Mouse (Mus musculus): ENCODE results near the gene Chsy1.

The Chsy1 gene

GRCm38 (mm10) chr7:66212887-66213286, 103.6 kb downstream of the Chsy1 start:
- DNase-seq (ENCODE audit: low read depth, low spot score) = no peak

DNA sequence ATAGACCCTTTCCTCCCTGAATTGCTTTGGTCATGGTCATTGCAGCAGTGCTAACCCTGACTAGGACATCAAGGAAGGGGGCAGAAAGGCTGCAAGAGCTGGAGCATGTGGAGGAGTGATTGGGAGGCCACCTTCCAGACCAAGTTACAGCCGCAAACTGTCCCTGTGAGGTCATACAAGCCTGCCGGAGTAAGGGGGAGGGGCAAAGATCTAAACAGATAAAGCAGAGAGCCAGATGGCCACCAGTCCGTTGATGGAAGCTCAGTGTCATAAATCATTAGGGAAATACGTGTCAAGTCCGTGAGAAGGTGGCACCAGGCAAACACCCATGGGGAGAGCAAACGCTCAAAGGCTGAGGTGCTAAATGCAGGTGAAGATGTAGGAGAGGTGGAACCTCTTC, 105.2 kb downstream of the Chsy1 start:
- no peak for DNase-seq (ENCODE audit: low read depth, low spot score)

GRCm38 (mm10) chr7:66215911-66216310, 106.6 kb downstream of the Chsy1 start:
- no peak for DNase-seq (ENCODE audit: low read depth, low spot score)

DNA sequence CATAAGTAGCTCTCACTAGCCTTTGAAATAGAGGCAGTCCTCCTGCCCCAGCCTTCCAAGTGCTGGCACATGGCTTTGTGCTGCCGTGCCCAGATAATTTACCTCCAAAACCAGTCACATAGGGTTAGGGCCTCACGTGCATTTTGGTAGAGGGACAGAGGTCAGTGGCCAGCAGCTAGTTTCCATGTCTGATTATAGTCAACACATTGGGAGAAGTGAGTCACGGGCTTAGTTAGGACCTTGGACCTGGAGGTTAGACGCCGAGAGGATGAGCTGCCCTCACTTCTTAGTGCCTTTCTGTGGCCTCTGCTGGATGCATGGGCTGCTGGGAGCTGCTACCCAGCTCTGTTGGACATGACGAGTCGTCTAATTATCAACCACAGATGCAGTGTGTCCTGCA, 107.7 kb downstream of the Chsy1 start:
- DNase-seq (ENCODE audit: low read depth, low spot score) = no peak

GRCm38 (mm10) chr7:66217531-66218094, 108.3 kb downstream of the Chsy1 start:
- no peak for DNase-seq (ENCODE audit: low read depth, low spot score)

GRCm38 (mm10) chr7:66218193-66219014, 109.1 kb downstream of the Chsy1 start:
- no peak for DNase-seq (ENCODE audit: low read depth, low spot score)

DNA sequence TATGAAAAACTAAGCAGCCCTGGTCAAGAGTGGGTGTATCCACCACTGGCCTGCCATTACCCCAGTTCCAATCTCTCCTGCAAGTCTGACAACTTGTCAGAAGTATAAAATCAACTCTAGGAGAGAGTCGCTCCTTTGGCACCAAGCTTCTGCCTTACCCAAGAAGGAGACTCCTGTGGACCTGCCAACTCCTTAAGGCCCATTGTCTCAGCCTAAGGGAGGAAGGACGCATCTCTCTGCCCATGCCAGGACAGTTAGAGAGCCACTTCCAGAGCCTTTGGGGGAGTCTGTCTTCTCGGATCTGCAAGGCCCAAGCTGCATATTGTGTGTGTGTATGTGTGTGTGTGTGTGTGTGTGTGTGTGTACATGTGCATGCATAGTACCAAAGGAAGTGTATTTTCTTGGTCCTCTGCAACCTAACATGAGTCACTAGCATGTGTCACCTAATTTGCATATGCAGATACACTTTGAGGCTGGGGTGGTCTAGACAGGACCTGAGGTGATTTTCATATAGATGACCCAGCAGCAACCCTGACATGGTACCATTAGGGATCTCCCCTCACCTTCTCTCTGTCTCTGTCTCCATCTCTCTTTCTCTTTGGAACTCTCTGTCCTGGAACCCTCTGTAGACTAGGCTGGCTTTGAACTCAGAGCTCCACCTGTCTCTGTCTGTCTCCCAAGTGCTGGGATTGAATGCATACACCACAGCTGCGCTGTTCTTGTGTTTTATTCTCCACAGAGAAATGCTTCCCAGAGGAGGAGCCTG, 109.9 kb downstream of the Chsy1 start:
- no peak for DNase-seq (ENCODE audit: low read depth, low spot score)

DNA sequence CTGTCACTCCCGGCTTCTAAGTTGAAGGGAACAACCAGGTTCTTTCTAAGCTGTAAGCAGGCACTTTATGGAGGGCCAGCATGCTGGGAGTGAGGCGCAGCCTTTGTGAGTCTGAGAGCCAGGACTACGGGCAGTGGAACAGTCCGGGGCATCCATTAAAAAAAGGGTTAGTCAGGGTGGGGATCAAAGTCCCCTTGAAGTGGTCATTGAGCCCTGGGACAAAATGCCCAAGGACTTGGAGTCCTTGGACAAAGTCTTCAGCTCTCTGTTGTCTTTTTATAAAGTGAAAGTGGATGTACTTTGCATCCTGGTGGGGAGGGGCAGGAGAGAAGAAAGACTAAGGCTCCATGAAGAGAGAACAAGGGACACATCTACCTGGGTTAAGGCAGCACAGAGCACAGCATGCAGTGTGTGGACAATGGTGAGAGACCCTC, 110.5 kb downstream of the Chsy1 start:
- DNase-seq (ENCODE audit: low read depth, low spot score) = no peak

GRCm38 (mm10) chr7:66222621-66223091, 113.3 kb downstream of the Chsy1 start:
- DNase-seq (ENCODE audit: low read depth, low spot score) = no peak

All from embryo, embryonic 11.5 days (tissue).